17 mouse cellular contexts compared by ENCODE assay signal in genomic region chr1:157804229-157804628, GRCm38 (mm10).
"Had no signal": no experiment of that assay in that cellular context is flagged by ENCODE, and none has a peak within 500 bp of the region (broad histone marks: within the 10 kb centered on the region; RNA-seq: fewer than 3 reads in every experiment).

No protein-coding gene starts in this region.

- H3K27me3 ChIP-seq: lung, embryonic 15.5 days; megakaryocyte, embryonic 14.5 days; midbrain, embryonic 13.5 days; midbrain, embryonic 15.5 days; neural tube, embryonic 12.5 days; stomach, embryonic 15.5 days had no signal

- DNase-seq: lung, adult 2 months; lung, postnatal 14 days; lung, postnatal 36 days; right cerebral cortex, postnatal 14 days; thymus, adult 2 months; thymus, postnatal 25 days; thymus, postnatal 4 days had no signal

- H3K9ac ChIP-seq: lung, embryonic 15.5 days; midbrain, embryonic 13.5 days; midbrain, embryonic 15.5 days; neural tube, embryonic 12.5 days; stomach, embryonic 15.5 days had no signal

- H3K4me1 ChIP-seq: megakaryocyte, embryonic 14.5 days; neural tube, embryonic 12.5 days; stomach, embryonic 15.5 days had no signal

- H3K9me3 ChIP-seq: lung, embryonic 15.5 days; midbrain, embryonic 13.5 days; midbrain, embryonic 15.5 days; neural tube, embryonic 12.5 days; stomach, embryonic 15.5 days had no signal

- H3K4me2 ChIP-seq: lung, embryonic 15.5 days; midbrain, embryonic 11.5 days; midbrain, embryonic 13.5 days; midbrain, embryonic 15.5 days; neural tube, embryonic 12.5 days; stomach, embryonic 15.5 days had no signal

- H3K4me3 ChIP-seq: lung, embryonic 15.5 days; megakaryocyte, embryonic 14.5 days; midbrain, embryonic 13.5 days; midbrain, embryonic 15.5 days; neural tube, embryonic 12.5 days; stomach, embryonic 15.5 days had no signal

- H3K27ac ChIP-seq: lung, embryonic 15.5 days; macrophage; midbrain, embryonic 13.5 days; midbrain, embryonic 15.5 days; neural tube, embryonic 12.5 days; stomach, embryonic 15.5 days; stomach, postnatal 0 days had no signal

- H3K36me3 ChIP-seq: lung, embryonic 15.5 days; midbrain, embryonic 13.5 days; midbrain, embryonic 15.5 days; neural tube, embryonic 12.5 days; stomach, embryonic 15.5 days had no signal

- ATAC-seq: lung, postnatal 0 days; midbrain, embryonic 13.5 days; midbrain, embryonic 15.5 days had no signal
